Mouse (Mus musculus) v-Abl transformed pro-B cells (cell line): Measurements from ENCODE around the gene Crtc2.

ENCODE experiments used
- in situ Hi-C, 2 experiments: fragments of 400-800 bp; cut with MboI; formaldehyde crosslinking; loops; one replicate each; pipeline ENCODE4 v1.15.1; 2025; ENCODE audit not compliant: unreplicated experiment in 2 of 2

Gene Crtc2

GRCm38 (mm10) chr3:90253653-90254418, at the start of gene Crtc2:
Crtc2 (plus strand) TSS chr3:90254163.
- in situ Hi-C loops = no loop called here

DNA sequence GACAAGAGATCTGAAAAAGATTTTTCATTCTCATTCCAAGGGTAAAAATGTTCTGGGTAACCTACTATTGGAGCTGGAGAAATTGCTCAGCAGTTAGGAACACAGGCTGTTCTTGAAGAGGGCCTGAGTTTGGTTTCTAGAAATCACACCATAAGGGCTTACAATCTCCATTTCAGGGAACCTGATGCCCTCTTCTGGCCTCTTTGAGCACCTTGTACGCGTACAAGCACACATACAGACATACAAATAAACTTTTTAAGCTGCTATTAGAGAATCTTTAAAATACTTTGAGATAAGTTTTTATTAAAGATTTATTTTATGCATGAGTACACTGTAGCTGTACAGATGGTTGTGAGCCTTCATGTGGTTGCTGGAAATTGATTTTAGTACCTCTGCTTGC, 49.4 kb upstream of the Crtc2 start:
- in situ Hi-C loops = loop anchor here (10.0 to 25.0 kb wide), 2 partner anchors 250 to 408 kb away; partner anchors contain the start of genes Gm42674 (in 1 of the 2), S100a4 (in 1 of the 2), S100a5 (in 1 of the 2) and S100a6 (in 1 of the 2)

DNA sequence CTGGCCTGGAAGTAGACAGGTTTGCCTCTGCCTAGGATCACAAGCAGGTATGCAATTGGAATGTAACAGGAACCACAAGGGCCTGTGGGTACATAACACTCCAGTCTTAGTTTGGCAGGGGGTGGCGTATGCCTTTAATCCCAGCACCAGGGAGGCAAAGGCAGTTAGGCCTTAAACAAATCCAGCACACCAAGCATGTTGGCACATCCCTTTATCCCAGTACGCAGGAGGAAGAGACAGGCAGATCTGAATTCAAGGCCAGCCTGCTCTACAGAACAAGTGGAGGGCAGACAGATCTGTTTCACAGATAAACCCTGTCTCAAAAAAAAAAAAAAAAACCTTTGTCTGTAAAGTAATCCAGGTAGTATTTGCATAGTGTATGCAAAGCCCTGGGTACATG, 45.3 kb upstream of the Crtc2 start:
- in situ Hi-C loops = loop anchor here (10.0 to 25.0 kb wide), 2 partner anchors 254 to 404 kb away; partner anchors contain the start of genes Gm42674 (in 1 of the 2), S100a4 (in 1 of the 2), S100a5 (in 1 of the 2) and S100a6 (in 1 of the 2)

- in situ Hi-C loops = loop anchor here (10.0 to 25.0 kb wide), 2 partner anchors 255 to 402 kb away; partner anchors contain the start of genes Gm42674 (in 1 of the 2), S100a4 (in 1 of the 2), S100a5 (in 1 of the 2) and S100a6 (in 1 of the 2)
Observed at GRCm38 (mm10) chr3:90209908-90210566, 43.9 kb upstream of the Crtc2 start.

GRCm38 (mm10) chr3:90211475-90212398, 42.2 kb upstream of the Crtc2 start:
- in situ Hi-C loops = loop anchor here in 1 of 2 experiments (25.0 kb wide), 1 partner anchor 401 kb away; the partner anchor contains the start of genes Gm42674, S100a4, S100a5 and S100a6

- in situ Hi-C loops = loop anchor here in 1 of 2 experiments (25.0 kb wide), 1 partner anchor 400 kb away; the partner anchor contains the start of genes Gm42674, S100a4, S100a5 and S100a6
Observed at GRCm38 (mm10) chr3:90212723-90213122, 41.2 kb upstream of the Crtc2 start.

DNA sequence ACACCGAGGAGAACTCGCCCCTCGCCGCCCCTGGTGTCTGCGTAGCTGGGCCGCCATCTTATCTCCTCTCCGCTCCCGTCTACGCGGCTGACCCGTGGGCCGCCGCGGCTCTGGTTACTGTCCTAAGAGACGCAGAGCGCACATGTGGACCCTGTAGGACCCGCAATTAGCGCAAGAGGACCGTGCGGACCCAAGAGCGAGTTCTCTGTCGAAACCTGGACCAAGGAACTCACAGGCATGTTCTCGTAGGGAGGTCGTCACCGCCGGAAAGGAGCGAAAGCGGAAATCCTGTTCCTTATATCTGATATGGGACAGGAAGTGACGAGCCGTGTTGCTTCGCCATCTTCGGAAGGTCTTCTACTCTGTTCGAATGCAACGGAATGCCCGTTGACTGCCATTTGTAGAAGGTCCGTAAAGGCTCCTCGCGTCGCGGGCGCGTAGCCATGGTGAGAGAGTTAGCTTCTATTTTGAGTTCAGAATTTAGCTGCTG, 40.5 kb upstream of the Crtc2 start, which contains the start of the genes Rps27 and Rab13:
Rps27 (minus strand) TSS at position 275 of the 490 bp plus-strand sequence.
Rab13 (plus strand) TSS at position 319 of the 490 bp plus-strand sequence.
- in situ Hi-C loops = loop anchor here in 1 of 2 experiments (25.0 kb wide), 1 partner anchor 399 kb away; the partner anchor contains the start of genes Gm42674, S100a4, S100a5 and S100a6

DNA sequence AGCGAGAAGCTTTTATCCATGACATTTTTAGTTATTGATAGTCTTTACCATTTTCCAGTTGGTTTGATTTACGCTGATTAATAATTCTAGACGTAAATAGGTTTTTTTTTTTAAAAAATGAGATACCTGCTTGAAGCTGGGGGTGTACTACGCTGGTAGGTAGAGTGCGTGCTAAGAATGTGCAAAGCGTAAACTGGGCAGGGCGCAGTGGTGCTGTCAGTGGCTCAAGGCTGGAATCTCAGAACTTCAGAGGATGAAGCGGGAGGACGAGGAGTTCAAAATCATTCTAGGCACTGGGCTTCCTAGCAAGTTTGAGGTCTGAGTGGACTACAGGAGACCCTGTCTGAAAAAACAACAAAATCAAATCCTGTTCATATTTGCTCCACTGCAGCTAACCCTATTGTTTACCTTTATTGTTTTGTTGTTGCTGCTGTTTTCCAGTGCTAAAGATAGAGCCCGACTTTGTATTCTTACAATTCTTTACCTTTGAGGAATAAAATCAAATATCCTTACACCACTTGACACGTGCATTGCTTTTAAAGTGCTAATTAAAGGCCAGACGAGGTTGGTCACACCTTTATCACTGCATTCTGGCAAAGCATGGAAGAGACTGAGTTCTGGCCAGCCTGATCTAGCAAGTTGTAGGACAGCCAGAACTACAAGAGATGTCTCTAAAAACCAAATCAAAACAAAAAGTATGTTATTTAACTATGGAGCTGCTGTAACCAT, 39.8 kb upstream of the Crtc2 start:
- in situ Hi-C loops = loop anchor here in 1 of 2 experiments (25.0 kb wide), 1 partner anchor 398 kb away; the partner anchor contains the start of genes Gm42674, S100a4, S100a5 and S100a6

DNA sequence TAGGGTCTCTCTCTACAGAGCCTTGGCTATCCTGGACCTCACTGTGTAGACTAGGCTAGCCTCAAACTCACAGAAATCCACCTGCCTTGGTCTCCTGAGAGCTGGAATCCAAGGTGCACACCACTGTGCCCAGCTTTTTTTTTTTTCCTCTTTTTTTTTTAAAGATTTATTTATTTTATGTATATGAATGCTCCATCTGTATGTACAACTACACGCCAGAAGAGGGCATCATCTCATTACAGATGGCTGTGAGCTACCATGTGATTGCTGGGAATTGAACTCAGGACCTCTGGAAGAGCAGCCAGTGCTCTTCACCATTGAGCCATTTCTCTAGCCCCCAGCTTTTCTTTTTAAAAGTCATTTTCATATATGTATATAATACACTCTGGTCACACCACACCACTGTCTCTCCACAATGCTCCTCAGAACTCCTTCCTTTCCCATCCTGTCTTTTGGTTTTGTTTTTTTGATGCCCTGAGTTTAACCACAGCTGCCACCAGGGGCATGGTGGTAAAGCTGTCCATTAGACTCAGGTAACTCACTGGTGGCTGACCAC, 38.1 kb upstream of the Crtc2 start:
- in situ Hi-C loops = loop anchor here (5.0 to 25.0 kb wide), 2 partner anchors 251 to 396 kb away; partner anchors contain the start of genes Gm42674 (in 1 of the 2), Npr1 (in 1 of the 2), S100a4 (in 1 of the 2) and S100a5 (in 1 of the 2)

- in situ Hi-C loops = loop anchor here (5.0 to 25.0 kb wide), 4 partner anchors 152 to 425 kb away; partner anchors contain the start of genes S100a6 (in 2 of the 2), Gm42674 (in 1 of the 2), S100a4 (in 1 of the 2) and S100a5 (in 1 of the 2)
Observed at GRCm38 (mm10) chr3:90220088-90220487, 33.9 kb upstream of the Crtc2 start.

DNA sequence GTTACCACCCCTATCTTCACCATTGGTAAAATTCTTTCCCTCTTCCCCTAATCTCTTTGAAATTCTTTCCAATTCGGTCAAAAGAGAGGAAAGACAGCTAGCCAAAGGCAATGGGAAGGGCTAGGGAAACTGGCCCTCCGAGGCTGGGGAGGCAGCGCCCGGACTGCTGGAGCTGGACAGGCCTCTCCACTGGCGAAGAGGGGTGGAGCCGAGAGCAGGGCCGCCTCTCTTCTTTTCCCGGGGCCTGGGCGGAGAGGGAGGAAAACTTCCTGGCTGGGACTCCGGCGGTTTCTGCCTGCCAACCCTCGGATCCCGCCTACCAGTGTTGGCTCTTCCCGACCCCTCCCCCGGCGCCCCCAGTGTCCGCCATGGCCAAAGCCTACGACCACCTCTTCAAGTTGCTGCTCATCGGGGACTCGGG, 33.4 kb upstream of the Crtc2 start:
- in situ Hi-C loops = loop anchor here (5.0 to 25.0 kb wide), 4 partner anchors 152 to 424 kb away; partner anchors contain the start of genes S100a6 (in 2 of the 2), Gm42674 (in 1 of the 2), S100a4 (in 1 of the 2) and S100a5 (in 1 of the 2)

GRCm38 (mm10) chr3:90221123-90221522, 32.8 kb upstream of the Crtc2 start:
- in situ Hi-C loops = loop anchor here (5.0 to 25.0 kb wide), 4 partner anchors 151 to 424 kb away; partner anchors contain the start of genes S100a6 (in 2 of the 2), Gm42674 (in 1 of the 2), S100a4 (in 1 of the 2) and S100a5 (in 1 of the 2)

GRCm38 (mm10) chr3:90222455-90222854, 31.5 kb upstream of the Crtc2 start:
- in situ Hi-C loops = loop anchor here (5.0 to 25.0 kb wide), 4 partner anchors 150 to 422 kb away; partner anchors contain the start of genes S100a6 (in 2 of the 2), Gm42674 (in 1 of the 2), S100a4 (in 1 of the 2) and S100a5 (in 1 of the 2)

DNA sequence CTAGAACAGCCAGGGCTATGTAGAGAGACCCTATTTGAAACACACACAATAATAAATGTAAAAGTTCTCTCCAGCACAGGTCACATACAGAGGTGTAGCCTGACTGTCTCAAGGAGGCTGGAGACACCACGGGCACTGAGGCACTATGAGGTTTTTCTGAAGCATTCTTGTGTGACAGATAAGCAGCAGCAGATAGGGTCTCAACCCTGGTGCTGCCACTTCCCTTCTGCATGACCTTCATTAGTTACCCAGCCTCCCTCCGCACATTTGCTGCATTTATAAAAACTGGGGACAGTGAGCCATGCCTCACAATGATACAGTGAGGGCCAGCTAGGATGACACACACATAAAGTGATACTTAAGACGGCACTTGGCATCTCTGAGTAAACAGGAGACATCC, 31.0 kb upstream of the Crtc2 start:
- in situ Hi-C loops = loop anchor here (5.0 to 25.0 kb wide), 4 partner anchors 149 to 422 kb away; partner anchors contain the start of genes S100a6 (in 2 of the 2), Gm42674 (in 1 of the 2), S100a4 (in 1 of the 2) and S100a5 (in 1 of the 2)

DNA sequence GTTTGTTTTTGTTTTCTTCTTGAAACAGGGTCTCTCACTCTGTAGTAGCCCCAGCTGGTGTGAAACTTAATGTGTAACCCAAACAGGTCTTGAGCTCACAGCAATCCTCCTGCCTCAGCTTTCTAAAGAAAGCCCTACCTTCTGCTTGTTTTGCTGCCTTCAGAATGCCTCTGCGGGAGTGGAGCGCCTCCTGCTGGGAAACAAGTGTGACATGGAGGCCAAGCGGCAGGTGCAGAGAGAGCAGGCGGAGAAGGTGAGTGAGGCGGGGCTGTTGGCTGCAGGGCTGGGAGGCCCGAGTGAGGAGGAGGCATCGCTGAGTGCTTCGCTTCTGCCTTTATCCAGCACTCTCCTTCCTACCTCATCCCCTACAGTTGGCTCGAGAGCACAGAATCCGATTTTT, 29.6 kb upstream of the Crtc2 start:
- in situ Hi-C loops = loop anchor here (5.0 to 25.0 kb wide), 4 partner anchors 148 to 420 kb away; partner anchors contain the start of genes S100a6 (in 2 of the 2), Gm42674 (in 1 of the 2), S100a4 (in 1 of the 2) and S100a5 (in 1 of the 2)

- in situ Hi-C loops = no loop called here
Observed at GRCm38 (mm10) chr3:90231075-90231474, 22.9 kb upstream of the Crtc2 start.
